Mouse (Mus musculus) A20 (cell line): ENCODE results near the gene Tspan3.

Experiments
- DNase-seq: peaks from one replicate; pipeline ENCODE4 v3.0.0-alpha.2; 2011; ENCODE audit warnings: low read depth, low spot score

Gene Tspan3

GRCm38 (mm10) chr9:56158077-56158476 lies 7.2 kb downstream of the Tspan3 start:
- no peak for DNase-seq

- no peak for DNase-seq
Measured at GRCm38 (mm10) chr9:56154572-56154971, 10.7 kb downstream of the Tspan3 start.

GRCm38 (mm10) chr9:56152482-56153007 lies 12.7 kb downstream of the Tspan3 start:
- peak; percentile 54 for DNase-seq

GRCm38 (mm10) chr9:56151745-56152481 lies 13.4 kb downstream of the Tspan3 start:
- peak; percentile 50 for DNase-seq

- DNase-seq, result no peak
Measured at GRCm38 (mm10) chr9:56146326-56146923, 18.9 kb downstream of the Tspan3 start.

GRCm38 (mm10) chr9:56144366-56145003 lies 20.8 kb downstream of the Tspan3 start:
- peak; percentile 78 for DNase-seq

GRCm38 (mm10) chr9:56141776-56142175 lies 23.5 kb downstream of the Tspan3 start:
- DNase-seq, result no peak

GRCm38 (mm10) chr9:56135590-56136197 lies 29.6 kb downstream of the Tspan3 start:
- no peak for DNase-seq

- no peak for DNase-seq
Measured at GRCm38 (mm10) chr9:56134614-56135013, 30.7 kb downstream of the Tspan3 start.

- DNase-seq, result no peak
Measured at GRCm38 (mm10) chr9:56133970-56134369, 31.3 kb downstream of the Tspan3 start.

GRCm38 (mm10) chr9:56131813-56132525 lies 33.3 kb downstream of the Tspan3 start:
- DNase-seq, result no peak

- no peak for DNase-seq
Measured at GRCm38 (mm10) chr9:56130536-56130935, 34.7 kb downstream of the Tspan3 start.

GRCm38 (mm10) chr9:56129951-56130350 lies 35.3 kb downstream of the Tspan3 start:
- no peak for DNase-seq

GRCm38 (mm10) chr9:56128331-56128730 lies 36.9 kb downstream of the Tspan3 start:
- peak; percentile 48 for DNase-seq

GRCm38 (mm10) chr9:56126453-56127173 lies 38.7 kb downstream of the Tspan3 start:
- DNase-seq, result no peak

GRCm38 (mm10) chr9:56124561-56124960 lies 40.7 kb downstream of the Tspan3 start:
- DNase-seq, result no peak

GRCm38 (mm10) chr9:56123613-56124012 lies 41.7 kb downstream of the Tspan3 start:
- no peak for DNase-seq

- DNase-seq, result no peak
Measured at GRCm38 (mm10) chr9:56122973-56123372, 42.3 kb downstream of the Tspan3 start.

- peak; percentile 62 for DNase-seq
Measured at GRCm38 (mm10) chr9:56121097-56121496, 44.2 kb downstream of the Tspan3 start.

GRCm38 (mm10) chr9:56119651-56120050 lies 45.6 kb downstream of the Tspan3 start:
- DNase-seq, result no peak

- peak; percentile 88 for DNase-seq
Measured at GRCm38 (mm10) chr9:56118582-56118981, 46.7 kb downstream of the Tspan3 start.
